Mouse (Mus musculus): Measurements from ENCODE around the gene Snorc. TPM values are rescaled to one million over a fixed set of nuclear protein-coding genes. Genes with fewer than 3 reads are reported as not detected.

Snorc gene
- polyA plus RNA-seq, 1 experiment from 2014 or later: not detected

- Histone ChIP-seq H3K4me2 (no peak overlapping the region), H3K27ac (no peak overlapping the region), H3K9ac (no peak overlapping the region), H3K9me3 (no peaks in the 10 kb centered on the region), H3K4me3 (replicated peaks) (no peak overlapping the region), H3K4me1 (no peaks in the 10 kb centered on the region), H3K36me3 (no peaks in the 10 kb centered on the region), H3K27me3 (replicated peaks) (no peaks in the 10 kb centered on the region)
- no peak for ATAC-seq (ENCODE audit: insufficient read depth, low FRiP score, low read depth)
Measured at GRCm38 (mm10) chr1:87520467-87520866, 50.4 kb downstream of the Snorc start.

GRCm38 (mm10) chr1:87521523-87521922 is 51.5 kb downstream of the Snorc start:
- H3K9me3 ChIP-seq: no peaks in the 10 kb centered on the region
- H3K36me3 ChIP-seq: no peaks in the 10 kb centered on the region
- WGBS: 68% methylated on average over 1 of the region's 1 CpGs
- no peak overlapping the region for H3K4me3 ChIP-seq (replicated peaks)
- H3K27ac ChIP-seq: no peak overlapping the region
- H3K4me1 ChIP-seq: no peaks in the 10 kb centered on the region
- no peaks in the 10 kb centered on the region for H3K27me3 ChIP-seq (replicated peaks)
- no peak overlapping the region for H3K9ac ChIP-seq
- no peak for ATAC-seq (ENCODE audit: insufficient read depth, low FRiP score, low read depth)
- H3K4me2 ChIP-seq: no peak overlapping the region

- no peak overlapping the region for H3K4me2 ChIP-seq
- H3K4me1 ChIP-seq: no peaks in the 10 kb centered on the region
- no peak overlapping the region for H3K4me3 ChIP-seq (replicated peaks)
- WGBS: 89% methylated on average over 7 of the region's 7 CpGs
- H3K36me3 ChIP-seq: no peaks in the 10 kb centered on the region
- no peak overlapping the region for H3K9ac ChIP-seq
- no peak for ATAC-seq (ENCODE audit: insufficient read depth, low FRiP score, low read depth)
- no peaks in the 10 kb centered on the region for H3K27me3 ChIP-seq (replicated peaks)
- H3K9me3 ChIP-seq: no peaks in the 10 kb centered on the region
- no peak overlapping the region for H3K27ac ChIP-seq
Measured at GRCm38 (mm10) chr1:87525041-87525440, 55.0 kb downstream of the Snorc start.

Other genes with a start within 250 kb of the Snorc start
- gene Efhd1, start 205.9 kb upstream of the Snorc start, polyA plus RNA-seq (2015; fragmentation: Nextera tagmentation; extraction: Ambion mirVana): 0.18 and 0.48 TPM in 2 replicates
- 46.7 and 49.4 TPM in 2 replicates for gene Gigyf2, start 143.3 kb upstream of the Snorc start, polyA plus RNA-seq (2015; fragmentation: Nextera tagmentation; extraction: Ambion mirVana)
- 2.8 and 3.3 TPM in 2 replicates for gene Kcnj13, start 75.5 kb upstream of the Snorc start, polyA plus RNA-seq (2015; fragmentation: Nextera tagmentation; extraction: Ambion mirVana)
- gene Neu2, start 39.6 kb downstream of the Snorc start, polyA plus RNA-seq (2015; fragmentation: Nextera tagmentation; extraction: Ambion mirVana): 2.7 and 4.2 TPM in 2 replicates
- 12.2 and 14.6 TPM in 2 replicates for gene Ngef, start 103.6 kb downstream of the Snorc start, polyA plus RNA-seq (2015; fragmentation: Nextera tagmentation; extraction: Ambion mirVana)
- gene Inpp5d, start 150.0 kb downstream of the Snorc start, polyA plus RNA-seq (2015; fragmentation: Nextera tagmentation; extraction: Ambion mirVana): 5.1 and 6.7 TPM in 2 replicates